Mouse (Mus musculus): ENCODE data around the gene Ttll12. TPM values are rescaled to one million over a fixed set of nuclear protein-coding genes. Genes with fewer than 3 reads are reported as not detected.

The Ttll12 gene
- 27.8 and 30.9 TPM in 2 replicates for polyA plus RNA-seq (2012)

- Histone ChIP-seq H3K36me3 (ENCODE audit: control insufficient read depth) (peaks cover 85% of the 10 kb centered on the region), H3K9me3 (ENCODE audit: control insufficient read depth, low read length) (no peaks in the 10 kb centered on the region), H3K27me3 (ENCODE audit: control insufficient read depth) (no peaks in the 10 kb centered on the region), H3K4me1 (ENCODE audit: control insufficient read depth) (peaks cover 78% of the 10 kb centered on the region), H3K4me3 (replicated peaks) (peak within 1 kb of the TSS; percentile 84)
- no peak for TF ChIP-seq GATA1 (IDR thresholded peaks at IDR 0.05; ENCODE audit: low read length)
Observed at GRCm38 (mm10) chr15:83594513-83595363, at the start of gene Ttll12. Gene Ttll12 (minus strand): TSS chr15:83595157.

- TF ChIP-seq GATA1 (IDR thresholded peaks at IDR 0.05; ENCODE audit: low read length): no peak
- no peak for TF ChIP-seq TAL1 (IDR thresholded peaks at IDR 0.05; ENCODE audit: low read length)
Observed at GRCm38 (mm10) chr15:83642518-83642917, 47.6 kb upstream of the Ttll12 start.

GRCm38 (mm10) chr15:83640208-83640607, 45.3 kb upstream of the Ttll12 start:
- Histone ChIP-seq H3K9me3 (ENCODE audit: control insufficient read depth, low read length) (no peaks in the 10 kb centered on the region), H3K36me3 (ENCODE audit: control insufficient read depth) (no peaks in the 10 kb centered on the region), H3K4me3 (replicated peaks) (no peak overlapping the region), H3K27me3 (ENCODE audit: control insufficient read depth) (no peaks in the 10 kb centered on the region), H3K4me1 (ENCODE audit: control insufficient read depth) (no peaks in the 10 kb centered on the region)
- TF ChIP-seq GATA1 (IDR thresholded peaks at IDR 0.05; ENCODE audit: low read length): no peak
- no peak for TF ChIP-seq TAL1 (IDR thresholded peaks at IDR 0.05; ENCODE audit: low read length)

More at GRCm38 (mm10) chr15:83642518-83642917, 47.6 kb upstream of the Ttll12 start:
- Histone ChIP-seq H3K4me1 (ENCODE audit: control insufficient read depth) (no peaks in the 10 kb centered on the region), H3K27me3 (ENCODE audit: control insufficient read depth) (no peaks in the 10 kb centered on the region), H3K9me3 (ENCODE audit: control insufficient read depth, low read length) (no peaks in the 10 kb centered on the region), H3K36me3 (ENCODE audit: control insufficient read depth) (no peaks in the 10 kb centered on the region), H3K4me3 (replicated peaks) (no peak overlapping the region)

- Histone ChIP-seq H3K36me3 (ENCODE audit: control insufficient read depth) (no peaks in the 10 kb centered on the region), H3K27me3 (ENCODE audit: control insufficient read depth) (no peaks in the 10 kb centered on the region), H3K4me1 (ENCODE audit: control insufficient read depth) (no peaks in the 10 kb centered on the region), H3K9me3 (ENCODE audit: control insufficient read depth, low read length) (no peaks in the 10 kb centered on the region), H3K4me3 (replicated peaks) (no peak overlapping the region)
- TF ChIP-seq GATA1 (IDR thresholded peaks at IDR 0.05; ENCODE audit: low read length) (no peak), TAL1 (IDR thresholded peaks at IDR 0.05; ENCODE audit: low read length) (no peak)
Observed at GRCm38 (mm10) chr15:83639160-83639559, 44.2 kb upstream of the Ttll12 start.

- no peaks in the 10 kb centered on the region for H3K36me3 ChIP-seq (ENCODE audit: control insufficient read depth)
- H3K27me3 ChIP-seq (ENCODE audit: control insufficient read depth): no peaks in the 10 kb centered on the region
- no peak overlapping the region for H3K4me3 ChIP-seq (replicated peaks)
- H3K4me1 ChIP-seq (ENCODE audit: control insufficient read depth): no peaks in the 10 kb centered on the region
- TF ChIP-seq TAL1 (IDR thresholded peaks at IDR 0.05; ENCODE audit: low read length) (no peak), GATA1 (IDR thresholded peaks at IDR 0.05; ENCODE audit: low read length) (no peak)
- H3K9me3 ChIP-seq (ENCODE audit: control insufficient read depth, low read length): no peaks in the 10 kb centered on the region
Observed at GRCm38 (mm10) chr15:83638196-83638899, 43.4 kb upstream of the Ttll12 start.

GRCm38 (mm10) chr15:83636759-83637158, 41.8 kb upstream of the Ttll12 start:
- H3K4me3 ChIP-seq (replicated peaks): no peak overlapping the region
- no peaks in the 10 kb centered on the region for H3K9me3 ChIP-seq (ENCODE audit: control insufficient read depth, low read length)
- H3K36me3 ChIP-seq (ENCODE audit: control insufficient read depth): no peaks in the 10 kb centered on the region
- TF ChIP-seq TAL1 (IDR thresholded peaks at IDR 0.05; ENCODE audit: low read length) (no peak), GATA1 (IDR thresholded peaks at IDR 0.05; ENCODE audit: low read length) (no peak)
- no peaks in the 10 kb centered on the region for H3K27me3 ChIP-seq (ENCODE audit: control insufficient read depth)
- no peaks in the 10 kb centered on the region for H3K4me1 ChIP-seq (ENCODE audit: control insufficient read depth)

- TF ChIP-seq TAL1 (IDR thresholded peaks at IDR 0.05; ENCODE audit: low read length) (no peak), GATA1 (IDR thresholded peaks at IDR 0.05; ENCODE audit: low read length) (no peak)
- Histone ChIP-seq H3K36me3 (ENCODE audit: control insufficient read depth) (no peaks in the 10 kb centered on the region), H3K4me1 (ENCODE audit: control insufficient read depth) (no peaks in the 10 kb centered on the region), H3K27me3 (ENCODE audit: control insufficient read depth) (no peaks in the 10 kb centered on the region), H3K9me3 (ENCODE audit: control insufficient read depth, low read length) (no peaks in the 10 kb centered on the region; the same call in 1 of the 2 replicates), H3K4me3 (replicated peaks) (no peak overlapping the region)
Observed at GRCm38 (mm10) chr15:83635251-83635650, 40.3 kb upstream of the Ttll12 start.

- no peak for TF ChIP-seq TAL1 (IDR thresholded peaks at IDR 0.05; ENCODE audit: low read length)
- TF ChIP-seq GATA1 (IDR thresholded peaks at IDR 0.05; ENCODE audit: low read length): no peak
- Histone ChIP-seq H3K36me3 (ENCODE audit: control insufficient read depth) (no peaks in the 10 kb centered on the region), H3K27me3 (ENCODE audit: control insufficient read depth) (no peaks in the 10 kb centered on the region; the same call in 1 of the 2 replicates), H3K4me1 (ENCODE audit: control insufficient read depth) (no peaks in the 10 kb centered on the region), H3K4me3 (replicated peaks) (no peak overlapping the region), H3K9me3 (ENCODE audit: control insufficient read depth, low read length) (peaks cover 8% of the 10 kb centered on the region)
Observed at GRCm38 (mm10) chr15:83634076-83634475, 39.1 kb upstream of the Ttll12 start.

- Histone ChIP-seq H3K36me3 (ENCODE audit: control insufficient read depth) (no peaks in the 10 kb centered on the region), H3K4me3 (replicated peaks) (no peak overlapping the region), H3K4me1 (ENCODE audit: control insufficient read depth) (no peaks in the 10 kb centered on the region), H3K27me3 (ENCODE audit: control insufficient read depth) (no peaks in the 10 kb centered on the region; the same call in 1 of the 2 replicates), H3K9me3 (ENCODE audit: control insufficient read depth, low read length) (peaks cover 8% of the 10 kb centered on the region)
- no peak for TF ChIP-seq GATA1 (IDR thresholded peaks at IDR 0.05; ENCODE audit: low read length)
- no peak for TF ChIP-seq TAL1 (IDR thresholded peaks at IDR 0.05; ENCODE audit: low read length)
Observed at GRCm38 (mm10) chr15:83631071-83631470, 36.1 kb upstream of the Ttll12 start.
